Mouse (Mus musculus) embryonic facial prominence, embryonic 15.5 days (tissue): ENCODE results near the gene Ikzf1. TPM values are rescaled to one million over a fixed set of nuclear protein-coding genes. Genes with fewer than 3 reads are reported as not detected.

ENCODE experiments used
- ATAC-seq: fragments of 200-750 bp; cut with Nextera tagmentation; 2 replicates; pipeline ENCODE4 v1.8.0; 2017; ENCODE audit warnings: low read depth, moderate TSS enrichment; ENCODE audit not compliant: insufficient number of reproducible peaks, low FRiP score, low TSS enrichment
- H3K27ac ChIP-seq: fragments of 300-500 bp; sonication (generic); replicated peaks from 2 replicates; pipeline ENCODE4 v1.5.1; 2015; ENCODE audit warnings: mild to moderate bottlenecking, inconsistent platforms
- H3K27me3 ChIP-seq: fragments of 300-500 bp; sonication (generic); 2 replicates; pipeline ENCODE4 v1.6.1; 2015; ENCODE audit warnings: inconsistent platforms
- H3K36me3 ChIP-seq: fragments of 300-500 bp; sonication (generic); 2 replicates; pipeline ENCODE4 v1.6.1; 2015; ENCODE audit warnings: mild to moderate bottlenecking, inconsistent platforms
- H3K4me1 ChIP-seq: fragments of 300-500 bp; sonication (generic); 2 replicates; pipeline ENCODE4 v1.6.1; 2015; ENCODE audit warnings: inconsistent platforms
- H3K4me2 ChIP-seq: fragments of 300-500 bp; sonication (generic); replicated peaks from 2 replicates; pipeline ENCODE4 v1.6.1; 2015; ENCODE audit warnings: mild to moderate bottlenecking, inconsistent platforms
- H3K4me3 ChIP-seq: fragments of 300-500 bp; sonication (generic); replicated peaks from 2 replicates; pipeline ENCODE4 v1.5.1; 2015; ENCODE audit warnings: mild to moderate bottlenecking, inconsistent platforms
- H3K9ac ChIP-seq: fragments of 300-500 bp; sonication (generic); 2 replicates; pipeline ENCODE4 v1.6.1; 2015; ENCODE audit warnings: inconsistent platforms
- H3K9me3 ChIP-seq: fragments of 300-500 bp; sonication (generic); replicated peaks from 2 replicates; pipeline ENCODE4 v1.6.1; 2016; ENCODE audit warnings: inconsistent platforms
- WGBS: fragments of 180-500 bp; shearing (Covaris S2); methylation state at CpG from one replicate; pipeline ENCODE4 v1.1.7; 2015; 5-methylcytosine and 5-hydroxymethylcytosine counted together
- polyA plus RNA-seq: library from polyadenylated mRNA; unstranded; fragments of >200 nt; fragmentation: Nextera tagmentation; extraction: Ambion mirVana; gene quantifications from 2 replicates; pipeline ENCODE4 v1.2.1, GENCODE M21; 2015

The Ikzf1 gene
- polyA plus RNA-seq, 1 experiment from 2014 or later = 2.2 TPM

DNA sequence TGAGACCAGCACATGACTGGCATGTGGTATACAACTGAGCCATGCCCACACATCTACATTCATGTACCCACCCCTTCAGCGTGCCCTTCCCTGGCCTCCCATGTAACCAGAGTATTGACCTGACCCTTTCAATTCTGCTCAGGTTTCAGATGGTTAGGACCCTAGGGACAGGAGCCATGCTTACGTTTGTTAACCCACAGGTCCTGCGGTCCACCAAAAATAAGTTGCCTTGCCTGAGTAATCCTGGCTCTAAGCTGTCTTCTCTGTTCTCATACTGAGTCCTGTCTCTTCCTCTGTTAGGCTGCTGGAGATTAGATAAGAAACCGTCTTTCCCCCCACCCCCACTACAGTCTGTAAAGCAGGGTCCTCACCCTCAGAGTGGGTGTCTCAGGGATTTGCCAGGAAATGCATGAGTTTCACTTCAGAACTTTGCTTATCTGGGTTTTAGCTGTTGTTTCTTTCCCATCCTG lies 42.0 kb downstream of the Ikzf1 start:
- Histone ChIP-seq H3K9ac (no peak overlapping the region), H3K4me1 (no peaks in the 10 kb centered on the region), H3K27ac (no peak overlapping the region), H3K4me2 (no peak overlapping the region), H3K9me3 (no peaks in the 10 kb centered on the region), H3K27me3 (no peaks in the 10 kb centered on the region), H3K36me3 (no peaks in the 10 kb centered on the region), H3K4me3 (no peak overlapping the region)
- ATAC-seq = no peak
- WGBS = 62% methylated on average over 4 of the region's 4 CpGs

DNA sequence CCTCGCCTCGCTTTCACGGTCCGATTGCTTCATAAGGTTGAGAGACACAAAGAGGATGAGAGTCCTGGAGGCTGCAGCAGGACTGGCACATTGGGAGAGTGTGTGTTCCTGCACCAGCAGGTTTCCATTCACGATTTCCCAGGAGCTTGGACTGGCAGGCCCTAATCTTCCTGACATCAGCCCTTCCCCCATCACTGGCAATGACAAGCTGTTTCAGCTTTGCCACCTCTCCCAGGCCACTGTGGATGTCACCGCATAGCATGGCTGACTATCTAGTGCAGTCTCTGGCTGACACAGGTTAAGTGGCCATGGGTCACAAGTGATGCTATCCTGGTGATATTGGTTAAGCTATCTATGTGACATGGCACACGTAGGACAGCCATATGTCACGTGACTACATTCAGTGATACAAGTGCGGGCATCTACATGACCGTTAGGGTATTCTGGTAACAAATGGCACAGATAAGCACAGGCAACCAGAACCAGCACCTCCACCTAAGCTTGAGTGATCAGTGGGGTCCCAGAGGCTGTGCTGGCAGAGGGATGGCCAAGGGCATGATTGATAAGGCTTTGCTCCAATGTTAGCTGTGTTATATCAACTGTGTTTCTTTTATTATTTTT lies 43.2 kb downstream of the Ikzf1 start:
- no peaks in the 10 kb centered on the region for H3K4me1 ChIP-seq
- H3K27me3 ChIP-seq = no peaks in the 10 kb centered on the region
- 84% methylated on average over 10 of the region's 10 CpGs for WGBS
- H3K36me3 ChIP-seq = no peaks in the 10 kb centered on the region
- H3K27ac ChIP-seq = no peak overlapping the region
- H3K4me2 ChIP-seq = no peak overlapping the region
- no peak overlapping the region for H3K4me3 ChIP-seq
- no peak for ATAC-seq
- H3K9ac ChIP-seq = no peak overlapping the region
- H3K9me3 ChIP-seq = no peaks in the 10 kb centered on the region

DNA sequence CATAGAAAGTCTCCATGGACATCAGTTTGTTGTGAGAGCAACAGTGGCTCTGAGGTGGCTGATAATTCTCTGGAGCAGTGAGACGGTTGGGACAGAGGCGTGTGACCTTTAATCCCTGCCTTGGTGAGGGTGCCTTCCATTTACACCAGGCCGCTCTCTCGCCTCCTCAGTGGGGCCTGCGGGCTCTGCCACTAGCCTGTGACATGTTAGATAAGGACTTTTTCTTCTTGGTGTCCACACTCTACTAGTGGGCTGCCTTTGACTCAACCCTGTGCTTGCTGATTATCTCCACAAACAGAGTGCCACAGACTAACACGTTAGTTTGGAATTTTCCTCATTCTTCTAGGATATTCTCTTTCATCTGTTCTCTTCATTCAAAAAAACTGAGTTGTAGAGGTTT lies 44.4 kb downstream of the Ikzf1 start:
- Histone ChIP-seq H3K9ac (no peak overlapping the region), H3K4me1 (no peaks in the 10 kb centered on the region), H3K9me3 (no peaks in the 10 kb centered on the region), H3K36me3 (no peaks in the 10 kb centered on the region), H3K27me3 (no peaks in the 10 kb centered on the region), H3K27ac (no peak overlapping the region), H3K4me2 (no peak overlapping the region), H3K4me3 (no peak overlapping the region)
- ATAC-seq = no peak
- 78% methylated on average over 6 of the region's 6 CpGs for WGBS

DNA sequence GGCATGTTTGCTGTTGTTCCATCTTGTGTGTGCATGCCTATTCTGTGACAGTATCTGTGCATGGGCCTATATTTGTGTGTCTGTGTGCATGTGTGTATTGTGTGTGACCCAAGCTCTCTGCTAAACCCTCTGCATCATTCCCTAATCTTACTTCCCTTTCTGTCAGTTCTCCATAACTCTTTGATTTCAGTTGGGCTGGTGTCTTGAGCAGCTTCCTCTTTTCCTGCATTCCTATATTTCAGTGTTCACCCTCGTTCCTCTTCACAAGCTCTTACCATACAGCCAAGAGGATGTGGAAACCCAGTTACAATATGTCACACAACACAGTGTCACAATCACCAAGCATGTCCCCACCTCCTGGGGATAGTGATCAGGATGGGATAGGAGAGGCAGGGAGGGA lies 45.3 kb downstream of the Ikzf1 start:
- WGBS = 66% methylated on average over 1 of the region's 1 CpGs
- ATAC-seq = no peak
- H3K9me3 ChIP-seq = no peaks in the 10 kb centered on the region
- H3K27me3 ChIP-seq = no peaks in the 10 kb centered on the region
- no peaks in the 10 kb centered on the region for H3K36me3 ChIP-seq
- H3K4me3 ChIP-seq = no peak overlapping the region
- H3K4me1 ChIP-seq = no peaks in the 10 kb centered on the region
- no peak overlapping the region for H3K27ac ChIP-seq
- H3K4me2 ChIP-seq = no peak overlapping the region
- H3K9ac ChIP-seq = no peak overlapping the region

DNA sequence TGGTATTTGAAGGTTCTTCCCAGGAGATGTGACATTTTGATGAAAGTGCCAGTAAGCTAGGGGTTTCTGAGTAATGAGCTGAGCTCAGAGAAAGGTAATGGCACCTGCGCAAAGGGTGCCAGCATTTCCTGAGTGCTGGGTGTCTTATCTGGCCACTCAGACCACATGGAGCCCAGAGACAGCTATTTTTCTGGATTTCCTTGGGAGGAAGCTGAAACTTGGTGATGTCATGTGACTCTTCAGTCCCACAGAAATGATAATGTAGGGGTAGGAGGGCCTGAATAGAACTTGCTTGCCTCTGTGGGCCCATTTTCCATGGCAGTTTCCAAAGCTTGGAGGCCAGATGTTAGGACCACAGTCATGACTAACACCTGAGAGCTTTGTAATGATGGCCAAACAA lies 46.9 kb downstream of the Ikzf1 start:
- Histone ChIP-seq H3K4me1 (no peaks in the 10 kb centered on the region), H3K4me2 (no peak overlapping the region), H3K27ac (no peak overlapping the region), H3K9me3 (no peaks in the 10 kb centered on the region), H3K36me3 (no peaks in the 10 kb centered on the region), H3K4me3 (no peak overlapping the region), H3K9ac (no peak overlapping the region), H3K27me3 (no peaks in the 10 kb centered on the region)
- 97% methylated on average over 1 of the region's 1 CpGs for WGBS
- ATAC-seq = no peak

DNA sequence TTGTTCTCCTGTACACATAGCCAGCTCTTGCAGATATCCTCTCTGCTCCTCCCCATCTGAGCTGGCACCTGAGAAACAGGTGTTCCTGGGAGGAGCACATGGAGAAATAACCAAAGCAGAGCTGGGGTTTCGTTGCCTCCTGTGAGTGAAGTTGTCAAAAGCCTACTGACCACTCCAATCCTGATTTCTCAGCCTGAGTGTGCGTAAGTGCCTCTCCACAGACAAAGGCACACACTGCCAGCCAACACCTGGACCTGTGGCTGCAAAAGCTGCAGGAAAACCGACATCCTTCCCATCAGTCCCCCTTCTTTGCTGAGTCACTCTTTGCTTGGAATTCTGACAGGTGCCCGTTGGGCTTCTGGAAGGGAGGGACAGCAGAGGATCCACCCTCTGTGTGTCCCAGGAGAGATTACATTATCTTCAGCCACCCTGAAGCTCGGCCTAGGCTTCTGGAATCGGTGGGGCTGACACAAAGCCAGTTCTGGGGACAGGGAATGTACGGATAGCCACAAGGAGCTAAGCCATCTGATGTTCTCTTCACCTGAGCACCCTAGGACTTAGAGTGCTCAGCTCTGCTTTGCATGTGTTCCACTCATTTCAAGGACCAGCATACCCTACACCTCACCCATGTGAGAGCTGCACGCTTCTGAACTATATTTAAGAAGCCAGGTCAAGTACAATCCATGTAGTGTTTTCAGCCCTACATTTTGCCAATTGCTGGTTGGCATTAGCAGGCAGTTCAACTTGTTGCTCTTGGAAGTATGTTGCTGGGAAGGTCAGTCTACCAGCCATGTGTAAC lies 48.4 kb downstream of the Ikzf1 start:
- H3K9me3 ChIP-seq = no peaks in the 10 kb centered on the region
- ATAC-seq = no peak
- no peaks in the 10 kb centered on the region for H3K27me3 ChIP-seq
- no peak overlapping the region for H3K4me3 ChIP-seq
- H3K4me2 ChIP-seq = no peak overlapping the region
- H3K9ac ChIP-seq = no peak overlapping the region
- WGBS = 70% methylated on average over 8 of the region's 8 CpGs
- H3K4me1 ChIP-seq = no peaks in the 10 kb centered on the region
- H3K36me3 ChIP-seq = no peaks in the 10 kb centered on the region
- H3K27ac ChIP-seq = no peak overlapping the region

DNA sequence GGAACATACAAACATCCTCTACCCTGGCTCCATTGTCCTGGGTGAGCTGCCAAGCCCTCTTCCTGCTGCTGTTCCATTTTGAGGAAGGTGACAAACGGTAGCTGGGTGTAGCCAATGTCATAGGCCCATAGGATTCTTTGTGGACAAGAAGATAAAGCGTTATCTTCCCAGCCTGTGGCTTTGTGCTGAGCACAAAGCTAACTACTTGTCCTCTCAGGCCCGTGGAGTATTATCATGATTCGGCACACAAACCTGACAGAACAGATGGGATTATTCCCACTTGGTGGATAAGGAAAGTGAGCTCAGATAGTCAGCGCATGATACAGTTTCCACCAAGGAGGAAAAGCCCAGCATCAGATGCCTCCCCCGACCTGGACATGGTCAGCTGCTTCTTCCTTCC lies 50.4 kb downstream of the Ikzf1 start:
- Histone ChIP-seq H3K4me2 (no peak overlapping the region), H3K27me3 (no peaks in the 10 kb centered on the region), H3K36me3 (no peaks in the 10 kb centered on the region), H3K27ac (no peak overlapping the region), H3K4me3 (no peak overlapping the region), H3K9ac (no peak overlapping the region), H3K4me1 (no peaks in the 10 kb centered on the region), H3K9me3 (no peaks in the 10 kb centered on the region)
- no peak for ATAC-seq
- WGBS = 83% methylated on average over 6 of the region's 6 CpGs

DNA sequence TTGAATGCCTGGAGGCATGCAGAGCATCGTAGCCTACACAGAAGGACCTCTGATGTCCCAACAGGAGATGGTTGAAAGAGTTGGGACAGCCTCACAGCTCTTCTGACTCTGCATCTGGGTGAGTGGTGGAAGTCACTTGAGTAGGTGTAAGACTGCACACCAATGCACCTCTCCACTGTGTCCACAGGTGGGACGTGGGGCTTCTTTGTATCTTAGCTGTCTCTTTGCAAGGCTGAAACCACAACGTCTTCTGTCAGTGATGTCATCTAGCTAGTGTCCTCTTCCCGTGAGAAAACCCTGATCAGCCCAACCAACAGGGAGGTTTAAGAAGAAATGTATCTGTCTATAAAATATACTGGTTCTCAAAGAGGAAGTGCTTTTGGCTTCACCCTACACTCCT lies 52.1 kb downstream of the Ikzf1 start:
- Histone ChIP-seq H3K27ac (no peak overlapping the region), H3K9me3 (no peaks in the 10 kb centered on the region), H3K9ac (no peak overlapping the region), H3K27me3 (no peaks in the 10 kb centered on the region), H3K4me2 (no peak overlapping the region), H3K36me3 (no peaks in the 10 kb centered on the region), H3K4me1 (no peaks in the 10 kb centered on the region), H3K4me3 (no peak overlapping the region)
- 79% methylated on average over 4 of the region's 4 CpGs for WGBS
- ATAC-seq = no peak; the same call in 1 of the 2 replicates

DNA sequence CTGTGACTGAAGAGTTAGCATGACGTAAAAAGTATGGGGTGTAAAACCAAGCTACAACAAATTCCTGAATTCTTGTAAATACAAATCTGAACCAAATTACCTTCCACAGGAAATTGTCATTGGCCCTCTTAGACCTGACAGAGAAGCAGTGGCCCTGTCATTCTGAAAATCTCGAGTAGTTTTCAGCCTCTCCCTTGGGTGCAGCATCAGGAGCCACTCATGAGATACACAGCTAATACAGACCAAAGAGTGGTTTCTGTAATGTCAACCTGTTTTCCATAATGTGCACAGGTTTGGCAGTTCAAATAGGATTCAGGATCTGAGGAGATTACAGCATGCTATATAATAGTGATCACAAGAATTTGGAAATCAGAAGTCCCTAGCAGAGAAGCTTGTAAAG lies 52.8 kb downstream of the Ikzf1 start:
- 52% methylated on average over 2 of the region's 2 CpGs for WGBS
- ATAC-seq = no peak

DNA sequence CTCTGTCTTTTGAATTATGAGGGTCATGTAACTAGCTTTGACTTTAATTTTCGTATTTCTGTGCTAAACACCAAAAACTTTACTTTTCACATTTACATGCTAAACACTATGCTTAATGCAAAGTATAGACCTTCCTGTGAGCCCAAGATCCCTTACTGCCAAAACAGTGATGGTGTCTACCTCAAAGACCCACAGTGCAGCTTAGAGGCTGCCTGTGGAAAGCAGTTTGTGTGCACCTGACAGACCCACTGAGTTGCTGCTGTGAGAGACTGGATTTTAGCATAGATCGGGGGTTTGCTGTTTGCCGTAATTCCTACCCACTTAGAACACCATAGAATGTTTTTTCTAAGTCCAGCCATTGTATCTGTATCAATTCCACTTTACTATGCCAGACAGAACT lies 54.3 kb downstream of the Ikzf1 start:
- no peaks in the 10 kb centered on the region for H3K36me3 ChIP-seq
- no peak overlapping the region for H3K4me2 ChIP-seq
- ATAC-seq = no peak
- H3K27ac ChIP-seq = no peak overlapping the region
- H3K9me3 ChIP-seq = no peaks in the 10 kb centered on the region
- H3K9ac ChIP-seq = no peak overlapping the region
- H3K4me3 ChIP-seq = no peak overlapping the region
- 89% methylated on average over 3 of the region's 3 CpGs for WGBS
- H3K4me1 ChIP-seq = no peaks in the 10 kb centered on the region
- no peaks in the 10 kb centered on the region for H3K27me3 ChIP-seq

More for the DNA sequence above, 52.8 kb downstream of the Ikzf1 start:
- H3K4me2 ChIP-seq = no peak overlapping the region
- no peaks in the 10 kb centered on the region for H3K27me3 ChIP-seq
- H3K4me3 ChIP-seq = no peak overlapping the region
- no peaks in the 10 kb centered on the region for H3K4me1 ChIP-seq
- no peaks in the 10 kb centered on the region for H3K9me3 ChIP-seq
- no peak overlapping the region for H3K9ac ChIP-seq
- no peak overlapping the region for H3K27ac ChIP-seq
- no peaks in the 10 kb centered on the region for H3K36me3 ChIP-seq

DNA sequence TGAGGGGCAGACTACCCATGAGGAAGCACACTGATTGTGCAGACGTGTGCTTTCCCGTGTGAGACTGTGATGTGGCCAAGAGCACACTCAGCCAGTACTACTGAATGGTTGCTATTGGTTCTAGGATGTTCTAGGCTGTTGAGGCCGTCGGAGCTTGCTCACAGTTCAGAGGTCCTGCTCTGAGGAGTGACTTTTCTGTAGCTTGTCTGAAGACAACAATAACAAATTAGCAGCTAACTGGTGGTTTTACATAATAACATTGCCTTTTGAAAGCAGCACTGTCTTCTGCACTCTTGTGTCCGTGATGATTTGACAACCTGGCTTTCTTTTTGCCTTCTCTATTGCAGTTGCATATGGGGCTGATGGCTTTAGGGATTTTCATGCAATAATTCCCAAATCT lies 55.8 kb downstream of the Ikzf1 start:
- WGBS = 72% methylated on average over 5 of the region's 5 CpGs
- ATAC-seq = no peak
- Histone ChIP-seq H3K36me3 (no peaks in the 10 kb centered on the region), H3K27ac (no peak overlapping the region), H3K4me1 (no peaks in the 10 kb centered on the region), H3K9me3 (no peaks in the 10 kb centered on the region), H3K4me2 (no peak overlapping the region), H3K9ac (no peak overlapping the region), H3K4me3 (no peak overlapping the region), H3K27me3 (no peaks in the 10 kb centered on the region)

DNA sequence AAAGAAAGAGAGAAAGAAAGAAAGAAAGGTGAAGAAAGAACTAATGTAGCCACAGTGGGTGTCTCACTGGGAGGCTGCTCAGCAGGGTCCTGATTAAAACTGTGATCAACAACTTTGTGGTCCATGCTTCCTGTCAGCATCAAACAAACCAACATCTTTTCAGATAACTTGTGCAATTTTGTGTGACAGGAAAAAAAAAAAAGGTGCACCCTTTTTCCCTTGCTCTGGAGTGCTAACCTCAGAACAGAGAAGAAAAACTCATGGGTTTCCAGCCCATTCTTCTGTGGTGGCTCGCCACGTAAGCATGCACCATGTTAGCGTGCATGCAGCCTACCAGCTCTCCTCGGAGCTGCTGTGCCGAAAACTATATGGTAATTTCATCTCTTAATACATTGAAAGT lies 56.8 kb downstream of the Ikzf1 start:
- Histone ChIP-seq H3K4me1 (no peaks in the 10 kb centered on the region), H3K9ac (no peak overlapping the region), H3K27me3 (no peaks in the 10 kb centered on the region), H3K4me3 (no peak overlapping the region), H3K4me2 (no peak overlapping the region), H3K9me3 (no peaks in the 10 kb centered on the region), H3K27ac (no peak overlapping the region), H3K36me3 (no peaks in the 10 kb centered on the region)
- WGBS = 79% methylated on average over 5 of the region's 5 CpGs
- ATAC-seq = no peak
